26 mouse cellular contexts compared by ENCODE assay signal in genomic region chr11:11998881-11999280, GRCm38 (mm10). TPM values are rescaled to one million over a fixed set of nuclear protein-coding genes. Genes with fewer than 3 reads are reported as not detected.
DNase-seq lines count a peak whose midpoint lies in the region; ATAC-seq lines count a peak whose summit lies in the region.
"Had no signal": no experiment of that assay in that cellular context is flagged by ENCODE, and none has a peak within 500 bp of the region (broad histone marks: within the 10 kb centered on the region; RNA-seq: fewer than 3 reads in every experiment).

No protein-coding gene starts in this region.

- 50% methylated on average over 3 of the region's 3 CpGs for WGBS in heart, embryonic 13.5 days
- WGBS in limb, embryonic 13.5 days, result 85% methylated on average over 3 of the region's 3 CpGs
- 90% methylated on average over 3 of the region's 3 CpGs for WGBS in limb, embryonic 10.5 days
- WGBS in heart, embryonic 15.5 days, result 56% methylated on average over 3 of the region's 3 CpGs

- H3K27me3 ChIP-seq in heart, embryonic 13.5 days (replicated peaks), result no peaks in the 10 kb centered on the region
- H3K27me3 ChIP-seq in limb, embryonic 13.5 days, result no peaks in the 10 kb centered on the region
- H3K27me3 ChIP-seq in limb, embryonic 10.5 days (ENCODE audit: low read depth, poor library complexity, severe bottlenecking), result no peaks in the 10 kb centered on the region
- H3K27me3 ChIP-seq in heart, embryonic 15.5 days, result no peaks in the 10 kb centered on the region
- H3K27me3 ChIP-seq: CH12.LX; embryonic facial prominence, embryonic 15.5 days; intestine, embryonic 15.5 days; limb, embryonic 12.5 days; megakaryocyte, embryonic 14.5 days had no signal

- peak; percentile 50; the same call in 1 of the 2 replicates for ATAC-seq in frontal cortex, adult (ENCODE audit: low TSS enrichment)
- ATAC-seq in heart, embryonic 13.5 days (ENCODE audit: extremely low read depth, insufficient number of reproducible peaks, low FRiP score, low TSS enrichment), result no peak; the same call in 1 of the 2 replicates
- ATAC-seq in limb, embryonic 13.5 days (ENCODE audit: low FRiP score, low read depth), result peak; percentile 52; the same call in 1 of the 2 replicates
- peak; percentile 63; the same call in 1 of the 2 replicates for ATAC-seq in heart, embryonic 15.5 days (replicated peaks; ENCODE audit: insufficient number of reproducible peaks, insufficient read depth, low FRiP score, low read depth)
- ATAC-seq: forebrain, embryonic 16.5 days; intestine, embryonic 15.5 days had no signal

- H3K4me1 ChIP-seq in heart, embryonic 13.5 days, result peaks cover 78% of the 10 kb centered on the region
- H3K4me1 ChIP-seq in limb, embryonic 13.5 days, result no peaks in the 10 kb centered on the region
- no peaks in the 10 kb centered on the region for H3K4me1 ChIP-seq in limb, embryonic 10.5 days
- H3K4me1 ChIP-seq in heart, embryonic 15.5 days (replicated peaks), result peaks cover 24% of the 10 kb centered on the region
- H3K4me1 ChIP-seq: embryonic facial prominence, embryonic 15.5 days; limb, embryonic 12.5 days; megakaryocyte, embryonic 14.5 days had no signal

- no peak for DNase-seq in frontal cortex, postnatal 10 days (ENCODE audit: low spot score in 2 of 2)
- no peak for DNase-seq in heart, adult 18-20 months
- DNase-seq in limb, embryonic 10.5 days (ENCODE audit: low spot score), result no peak
- no peak for DNase-seq in natural killer cell, adult 2 months (ENCODE audit: low spot score in 2 of 2)
- DNase-seq: adrenal gland, postnatal 25 days; cerebellum, adult 18-20 months; kidney, adult 9 months; kidney, postnatal 25 days; lung, adult 2 months; midbrain, embryonic 14.5 days; right cerebral cortex, postnatal 14 days; spleen, adult 18-20 months; thymus, postnatal 36 days had no signal

- no peak overlapping the region for H3K4me2 ChIP-seq in heart, embryonic 13.5 days
- no peak overlapping the region for H3K4me2 ChIP-seq in limb, embryonic 13.5 days (replicated peaks)
- H3K4me2 ChIP-seq in heart, embryonic 15.5 days, result no peak overlapping the region
- H3K4me2 ChIP-seq: embryonic facial prominence, embryonic 15.5 days; intestine, embryonic 15.5 days; limb, embryonic 12.5 days had no signal

- peaks cover 36% of the 10 kb centered on the region for H3K36me3 ChIP-seq in heart, embryonic 13.5 days
- peaks cover 7% of the 10 kb centered on the region; the same call in 1 of the 2 replicates for H3K36me3 ChIP-seq in limb, embryonic 13.5 days
- H3K36me3 ChIP-seq in limb, embryonic 10.5 days, result peaks cover 57% of the 10 kb centered on the region
- H3K36me3 ChIP-seq in heart, embryonic 15.5 days, result no peaks in the 10 kb centered on the region
- H3K36me3 ChIP-seq: embryonic facial prominence, embryonic 15.5 days had no signal

- H3K4me3 ChIP-seq in heart, embryonic 13.5 days, result no peak overlapping the region
- no peak overlapping the region for H3K4me3 ChIP-seq in limb, embryonic 13.5 days
- H3K4me3 ChIP-seq in limb, embryonic 10.5 days, result no peak overlapping the region
- no peak overlapping the region for H3K4me3 ChIP-seq in heart, embryonic 15.5 days
- H3K4me3 ChIP-seq: embryonic facial prominence, embryonic 15.5 days; intestine, embryonic 15.5 days; left cerebral cortex, adult 2 months; limb, embryonic 12.5 days; megakaryocyte, embryonic 14.5 days had no signal

- no peak overlapping the region for H3K9ac ChIP-seq in heart, embryonic 13.5 days
- H3K9ac ChIP-seq in limb, embryonic 13.5 days, result no peak overlapping the region
- H3K9ac ChIP-seq in heart, embryonic 15.5 days, result no peak overlapping the region
- H3K9ac ChIP-seq: embryonic facial prominence, embryonic 15.5 days; intestine, embryonic 15.5 days; limb, embryonic 12.5 days had no signal

- 0 out of 2 replicates have a peak overlapping the region, but pooled peaks have one; percentile 36 for H3K27ac ChIP-seq in heart, embryonic 13.5 days (replicated peaks)
- no peak overlapping the region; the same call in 1 of the 2 replicates for H3K27ac ChIP-seq in limb, embryonic 13.5 days
- no peak overlapping the region for H3K27ac ChIP-seq in limb, embryonic 10.5 days
- H3K27ac ChIP-seq in heart, embryonic 15.5 days, result peak overlapping the region; percentile 10
- H3K27ac ChIP-seq: embryonic facial prominence, embryonic 15.5 days; intestine, embryonic 15.5 days; left cerebral cortex, adult 2 months; limb, embryonic 12.5 days had no signal

- H3K9me3 ChIP-seq in heart, embryonic 13.5 days, result no peaks in the 10 kb centered on the region
- H3K9me3 ChIP-seq in limb, embryonic 13.5 days, result no peaks in the 10 kb centered on the region; the same call in 1 of the 2 replicates
- H3K9me3 ChIP-seq in limb, embryonic 10.5 days (replicated peaks), result no peaks in the 10 kb centered on the region
- H3K9me3 ChIP-seq in heart, embryonic 15.5 days (replicated peaks), result no peaks in the 10 kb centered on the region
- H3K9me3 ChIP-seq: embryonic facial prominence, embryonic 15.5 days; intestine, embryonic 15.5 days; limb, embryonic 12.5 days; megakaryocyte, embryonic 14.5 days had no signal

RNA-seq across cellular contexts. Expression of gene Grb10, which starts 39.6 kb away (rescaled TPM):
- 494 and 545 TPM in 2 replicates for polyA plus RNA-seq in heart, embryonic 13.5 days (2015; fragmentation: Nextera tagmentation; extraction: Ambion mirVana)
- 10 to 100 TPM; 55.7 to 65.7 TPM for total RNA-seq in heart, adult 18-20 months (2021)
- polyA plus RNA-seq in limb, embryonic 13.5 days (2015; fragmentation: Nextera tagmentation; extraction: Ambion mirVana), result 539 and 614 TPM in 2 replicates
- 474 and 593 TPM in 2 replicates for polyA plus RNA-seq in limb, embryonic 10.5 days (2016; fragmentation: Nextera tagmentation; extraction: Ambion mirVana)
- 503 and 529 TPM in 2 replicates for polyA plus RNA-seq in heart, embryonic 15.5 days (2015; fragmentation: Nextera tagmentation; extraction: Ambion mirVana)
- total RNA-seq: MEL; neutrophil, adult 5-6 weeks had no signal

Comparison
In these comparisons a context has a peak if more than half of its experiments do, and no peak if none do; other contexts are left out.
1. H3K27ac ChIP-seq: peak in heart, embryonic 13.5 days (single experiment) and heart, embryonic 15.5 days (single experiment); none in limb, embryonic 13.5 days (single experiment) and limb, embryonic 10.5 days (single experiment).